Mouse (Mus musculus) lung, adult 18-20 months (tissue): ENCODE results near the gene Pde4b.

Source experiments
- DNase-seq, 2 experiments: peaks; one replicate each; pipeline ENCODE4 v3.0.0; 2022; ENCODE audit warnings: mixed read lengths in 2 of 2

The Pde4b gene

GRCm38 (mm10) chr4:102186888-102187287 lies 99.5 kb downstream of the Pde4b start:
- no peak for DNase-seq

GRCm38 (mm10) chr4:102197707-102198106 lies 110.4 kb downstream of the Pde4b start:
- DNase-seq, result no peak

- no peak for DNase-seq
Observed at GRCm38 (mm10) chr4:102209773-102210172, 122.4 kb downstream of the Pde4b start.

GRCm38 (mm10) chr4:102226700-102227099 lies 139.4 kb downstream of the Pde4b start:
- DNase-seq, result peak in 1 of 2 experiments; percentile 2

- peak in 1 of 2 experiments; percentile 6 for DNase-seq
Observed at GRCm38 (mm10) chr4:102228953-102229586, 141.7 kb downstream of the Pde4b start.

- DNase-seq, result no peak
Observed at GRCm38 (mm10) chr4:102230898-102231297, 143.6 kb downstream of the Pde4b start.

- no peak for DNase-seq
Observed at GRCm38 (mm10) chr4:102233633-102234032, 146.3 kb downstream of the Pde4b start.

GRCm38 (mm10) chr4:102235151-102235550 lies 147.8 kb downstream of the Pde4b start:
- no peak for DNase-seq

GRCm38 (mm10) chr4:102239102-102239501 lies 151.8 kb downstream of the Pde4b start:
- no peak for DNase-seq

- DNase-seq, result no peak
Observed at GRCm38 (mm10) chr4:102239657-102240390, 152.5 kb downstream of the Pde4b start.

- no peak for DNase-seq
Observed at GRCm38 (mm10) chr4:102240754-102241427, 153.5 kb downstream of the Pde4b start.

- no peak for DNase-seq
Observed at GRCm38 (mm10) chr4:102253994-102254393, 166.7 kb downstream of the Pde4b start.

GRCm38 (mm10) chr4:102254466-102255294 lies 167.3 kb downstream of the Pde4b start:
- DNase-seq, result no peak

- DNase-seq, result no peak
Observed at GRCm38 (mm10) chr4:102255295-102255670, 167.9 kb downstream of the Pde4b start.

GRCm38 (mm10) chr4:102256170-102256960 lies 169.0 kb downstream of the Pde4b start:
- DNase-seq, result no peak

GRCm38 (mm10) chr4:102260216-102260615 lies 172.9 kb downstream of the Pde4b start:
- DNase-seq, result no peak

GRCm38 (mm10) chr4:102272313-102272712 lies 185.0 kb downstream of the Pde4b start:
- no peak for DNase-seq

- no peak for DNase-seq
Observed at GRCm38 (mm10) chr4:102272749-102273148, 185.4 kb downstream of the Pde4b start.

GRCm38 (mm10) chr4:102275716-102276115 lies 188.4 kb downstream of the Pde4b start:
- DNase-seq, result no peak

GRCm38 (mm10) chr4:102278958-102279357 lies 191.6 kb downstream of the Pde4b start:
- no peak for DNase-seq

- peak in 1 of 2 experiments; percentile 9 for DNase-seq
Observed at GRCm38 (mm10) chr4:102287172-102287571, 199.8 kb downstream of the Pde4b start.
